Mouse (Mus musculus): ENCODE data around the gene Srgap1. TPM values are rescaled to one million over a fixed set of nuclear protein-coding genes. Genes with fewer than 3 reads are reported as not detected.

The Srgap1 gene
- polyA plus RNA-seq, 1 experiment from 2014 or later, result 32.0 TPM

- H3K27ac ChIP-seq (ENCODE audit: low read length), result no peak overlapping the region
- no peak for ATAC-seq
- no peaks in the 10 kb centered on the region for H3K9me3 ChIP-seq (ENCODE audit: control insufficient read depth, low read length)
- no peaks in the 10 kb centered on the region for H3K36me3 ChIP-seq (ENCODE audit: control insufficient read depth, insufficient read depth)
- H3K9ac ChIP-seq (replicated peaks; ENCODE audit: low read depth, low read length), result no peak overlapping the region
- H3K4me3 ChIP-seq (replicated peaks; ENCODE audit: low read length), result no peak overlapping the region
- H3K4me1 ChIP-seq (replicated peaks; ENCODE audit: control insufficient read depth, insufficient read depth, low read length), result no peaks in the 10 kb centered on the region
- H3K27me3 ChIP-seq (replicated peaks; ENCODE audit: control insufficient read depth, insufficient read depth, low read length), result no peaks in the 10 kb centered on the region
- 88% methylated on average over 10 of the region's 10 CpGs for WGBS
- H3K4me2 ChIP-seq (ENCODE audit: low read length), result no peak overlapping the region
These were observed 63.0 kb downstream of the Srgap1 start for GRCm38 (mm10) chr10:121983993-121984610.

DNA sequence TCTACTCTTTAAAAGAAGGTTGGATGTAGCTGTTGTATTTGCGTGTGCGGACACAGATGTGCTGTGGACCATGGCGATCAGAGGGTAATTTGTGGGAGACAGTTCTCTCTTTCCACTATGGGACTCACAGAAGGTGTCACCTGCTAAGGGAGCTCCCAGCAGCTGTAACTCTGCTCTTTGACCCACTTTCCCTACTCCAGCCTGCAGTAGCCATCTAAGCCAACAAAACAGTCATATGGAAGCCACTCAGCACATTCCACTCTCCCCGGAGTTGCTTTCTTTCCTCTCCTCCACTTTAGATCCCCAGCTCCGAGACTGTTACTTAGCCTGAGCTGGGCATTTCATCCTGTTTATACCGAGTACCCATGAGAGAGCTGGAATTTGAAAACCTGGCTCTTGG, 71.8 kb downstream of the Srgap1 start:
- no peak overlapping the region for H3K4me3 ChIP-seq (replicated peaks; ENCODE audit: low read length)
- no peaks in the 10 kb centered on the region for H3K27me3 ChIP-seq (replicated peaks; ENCODE audit: control insufficient read depth, insufficient read depth, low read length)
- 89% methylated on average over 6 of the region's 6 CpGs for WGBS
- H3K4me2 ChIP-seq (ENCODE audit: low read length), result no peak overlapping the region
- no peak overlapping the region for H3K9ac ChIP-seq (replicated peaks; ENCODE audit: low read depth, low read length)
- H3K27ac ChIP-seq (ENCODE audit: low read length), result no peak overlapping the region
- no peaks in the 10 kb centered on the region for H3K36me3 ChIP-seq (ENCODE audit: control insufficient read depth, insufficient read depth)
- peaks cover 20% of the 10 kb centered on the region for H3K4me1 ChIP-seq (replicated peaks; ENCODE audit: control insufficient read depth, insufficient read depth, low read length)
- H3K9me3 ChIP-seq (ENCODE audit: control insufficient read depth, low read length), result no peaks in the 10 kb centered on the region
- ATAC-seq, result no peak

- Histone ChIP-seq H3K36me3 (ENCODE audit: control insufficient read depth, insufficient read depth) (no peaks in the 10 kb centered on the region), H3K9me3 (ENCODE audit: control insufficient read depth, low read length) (no peaks in the 10 kb centered on the region), H3K4me2 (ENCODE audit: low read length) (no peak overlapping the region), H3K4me1 (replicated peaks; ENCODE audit: control insufficient read depth, insufficient read depth, low read length) (peaks cover 20% of the 10 kb centered on the region), H3K4me3 (replicated peaks; ENCODE audit: low read length) (no peak overlapping the region), H3K27me3 (replicated peaks; ENCODE audit: control insufficient read depth, insufficient read depth, low read length) (no peaks in the 10 kb centered on the region), H3K9ac (replicated peaks; ENCODE audit: low read depth, low read length) (no peak overlapping the region), H3K27ac (ENCODE audit: low read length) (no peak overlapping the region)
- no peak for ATAC-seq
- WGBS, result 65% methylated on average over 4 of the region's 4 CpGs
These were observed 72.5 kb downstream of the Srgap1 start for GRCm38 (mm10) chr10:121974591-121974990.

GRCm38 (mm10) chr10:121973281-121973680, 73.8 kb downstream of the Srgap1 start:
- ATAC-seq, result no peak
- H3K4me3 ChIP-seq (replicated peaks; ENCODE audit: low read length), result no peak overlapping the region
- H3K27me3 ChIP-seq (replicated peaks; ENCODE audit: control insufficient read depth, insufficient read depth, low read length), result no peaks in the 10 kb centered on the region
- H3K27ac ChIP-seq (ENCODE audit: low read length), result no peak overlapping the region
- 87% methylated on average over 7 of the region's 7 CpGs for WGBS
- H3K9me3 ChIP-seq (ENCODE audit: control insufficient read depth, low read length), result no peaks in the 10 kb centered on the region
- no peak overlapping the region for H3K4me2 ChIP-seq (ENCODE audit: low read length)
- peaks cover 23% of the 10 kb centered on the region for H3K4me1 ChIP-seq (replicated peaks; ENCODE audit: control insufficient read depth, insufficient read depth, low read length)
- H3K9ac ChIP-seq (replicated peaks; ENCODE audit: low read depth, low read length), result no peak overlapping the region
- H3K36me3 ChIP-seq (ENCODE audit: control insufficient read depth, insufficient read depth), result no peaks in the 10 kb centered on the region

DNA sequence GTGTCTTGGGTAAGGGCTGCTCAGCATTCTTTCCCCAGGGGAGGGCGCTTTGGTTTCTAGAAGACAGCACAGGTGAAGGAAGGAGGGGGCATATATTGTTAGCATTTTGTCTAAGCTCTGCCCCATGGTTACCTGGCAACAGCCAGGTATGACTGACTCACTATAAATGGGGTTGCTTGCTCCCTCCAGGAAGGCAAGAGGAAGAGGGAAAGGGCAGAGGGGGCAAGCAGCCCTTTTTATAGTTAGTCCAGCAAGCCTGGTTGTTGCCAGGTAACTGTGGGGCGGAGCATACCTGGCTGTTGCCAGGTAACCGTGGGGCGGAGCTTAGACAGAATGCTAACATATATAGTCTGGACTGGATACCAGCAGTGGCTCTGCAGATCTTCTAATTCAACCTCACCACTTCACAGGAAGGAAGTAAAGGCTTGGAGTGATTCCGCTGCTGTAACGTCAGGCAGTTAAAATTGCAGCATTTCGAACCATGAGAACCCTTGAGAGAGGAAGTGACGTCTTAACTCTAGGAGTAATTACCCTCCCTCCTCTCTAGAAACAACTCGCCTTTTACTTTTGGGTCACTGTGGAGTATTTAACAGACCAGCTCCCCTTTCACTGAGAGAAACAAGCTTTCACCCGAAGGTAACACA, 74.7 kb downstream of the Srgap1 start:
- Histone ChIP-seq H3K36me3 (ENCODE audit: control insufficient read depth, insufficient read depth) (no peaks in the 10 kb centered on the region), H3K9ac (replicated peaks; ENCODE audit: low read depth, low read length) (no peak overlapping the region), H3K4me1 (replicated peaks; ENCODE audit: control insufficient read depth, insufficient read depth, low read length) (peaks cover 26% of the 10 kb centered on the region), H3K9me3 (ENCODE audit: control insufficient read depth, low read length) (no peaks in the 10 kb centered on the region), H3K4me3 (replicated peaks; ENCODE audit: low read length) (no peak overlapping the region), H3K27ac (ENCODE audit: low read length) (no peak overlapping the region), H3K27me3 (replicated peaks; ENCODE audit: control insufficient read depth, insufficient read depth, low read length) (no peaks in the 10 kb centered on the region), H3K4me2 (ENCODE audit: low read length) (no peak overlapping the region)
- 86% methylated on average over 10 of the region's 10 CpGs for WGBS
- ATAC-seq, result no peak

- ATAC-seq, result peak; percentile 9; the same call in 1 of the 2 replicates
- Histone ChIP-seq H3K27ac (ENCODE audit: low read length) (no peak overlapping the region), H3K9me3 (ENCODE audit: control insufficient read depth, low read length) (no peaks in the 10 kb centered on the region), H3K9ac (replicated peaks; ENCODE audit: low read depth, low read length) (no peak overlapping the region), H3K27me3 (replicated peaks; ENCODE audit: control insufficient read depth, insufficient read depth, low read length) (no peaks in the 10 kb centered on the region), H3K36me3 (ENCODE audit: control insufficient read depth, insufficient read depth) (no peaks in the 10 kb centered on the region), H3K4me3 (replicated peaks; ENCODE audit: low read length) (no peak overlapping the region), H3K4me1 (replicated peaks; ENCODE audit: control insufficient read depth, insufficient read depth, low read length) (peaks cover 23% of the 10 kb centered on the region), H3K4me2 (ENCODE audit: low read length) (no peak overlapping the region)
- WGBS, result 56% methylated on average over 8 of the region's 8 CpGs
These were observed 75.5 kb downstream of the Srgap1 start for GRCm38 (mm10) chr10:121971658-121972057.

- WGBS, result 54% methylated on average over 6 of the region's 6 CpGs
- Histone ChIP-seq H3K9ac (replicated peaks; ENCODE audit: low read depth, low read length) (no peak overlapping the region), H3K36me3 (ENCODE audit: control insufficient read depth, insufficient read depth) (no peaks in the 10 kb centered on the region), H3K9me3 (ENCODE audit: control insufficient read depth, low read length) (no peaks in the 10 kb centered on the region), H3K4me3 (replicated peaks; ENCODE audit: low read length) (no peak overlapping the region), H3K27ac (ENCODE audit: low read length) (no peak overlapping the region), H3K4me2 (ENCODE audit: low read length) (no peak overlapping the region), H3K4me1 (replicated peaks; ENCODE audit: control insufficient read depth, insufficient read depth, low read length) (peaks cover 15% of the 10 kb centered on the region), H3K27me3 (replicated peaks; ENCODE audit: control insufficient read depth, insufficient read depth, low read length) (no peaks in the 10 kb centered on the region)
- ATAC-seq, result no peak
These were observed 76.2 kb downstream of the Srgap1 start for GRCm38 (mm10) chr10:121970912-121971311.

- peaks cover 8% of the 10 kb centered on the region for H3K4me1 ChIP-seq (replicated peaks; ENCODE audit: control insufficient read depth, insufficient read depth, low read length)
- no peak overlapping the region for H3K27ac ChIP-seq (ENCODE audit: low read length)
- no peaks in the 10 kb centered on the region for H3K9me3 ChIP-seq (ENCODE audit: control insufficient read depth, low read length)
- no peaks in the 10 kb centered on the region for H3K36me3 ChIP-seq (ENCODE audit: control insufficient read depth, insufficient read depth)
- H3K4me2 ChIP-seq (ENCODE audit: low read length), result no peak overlapping the region
- no peaks in the 10 kb centered on the region for H3K27me3 ChIP-seq (replicated peaks; ENCODE audit: control insufficient read depth, insufficient read depth, low read length)
- H3K4me3 ChIP-seq (replicated peaks; ENCODE audit: low read length), result no peak overlapping the region
- 73% methylated on average over 10 of the region's 10 CpGs for WGBS
- no peak overlapping the region for H3K9ac ChIP-seq (replicated peaks; ENCODE audit: low read depth, low read length)
- no peak for ATAC-seq
These were observed 83.0 kb downstream of the Srgap1 start for GRCm38 (mm10) chr10:121964114-121964513.

GRCm38 (mm10) chr10:121962053-121962452, 85.1 kb downstream of the Srgap1 start:
- WGBS, result 73% methylated on average over 4 of the region's 4 CpGs
- no peak for ATAC-seq

More at GRCm38 (mm10) chr10:121962053-121962452, 85.1 kb downstream of the Srgap1 start:
- Histone ChIP-seq H3K4me2 (ENCODE audit: low read length) (no peak overlapping the region), H3K27me3 (replicated peaks; ENCODE audit: control insufficient read depth, insufficient read depth, low read length) (no peaks in the 10 kb centered on the region), H3K4me3 (replicated peaks; ENCODE audit: low read length) (no peak overlapping the region), H3K36me3 (ENCODE audit: control insufficient read depth, insufficient read depth) (no peaks in the 10 kb centered on the region), H3K27ac (ENCODE audit: low read length) (no peak overlapping the region), H3K9me3 (ENCODE audit: control insufficient read depth, low read length) (no peaks in the 10 kb centered on the region), H3K4me1 (replicated peaks; ENCODE audit: control insufficient read depth, insufficient read depth, low read length) (peaks cover 6% of the 10 kb centered on the region; the same call in 1 of the 2 replicates), H3K9ac (replicated peaks; ENCODE audit: low read depth, low read length) (no peak overlapping the region)
